Mouse (Mus musculus): Measurements from ENCODE around the gene Plpp6.

Gene Plpp6

GRCm38 (mm10) chr19:28963842-28964551 lies at the start of gene Plpp6:
Gene Plpp6, plus strand, starts transcription at chr19:28963953.
- DNase-seq (ENCODE audit: low spot score in 2 of 2): peak; percentile 86 to 88

DNA sequence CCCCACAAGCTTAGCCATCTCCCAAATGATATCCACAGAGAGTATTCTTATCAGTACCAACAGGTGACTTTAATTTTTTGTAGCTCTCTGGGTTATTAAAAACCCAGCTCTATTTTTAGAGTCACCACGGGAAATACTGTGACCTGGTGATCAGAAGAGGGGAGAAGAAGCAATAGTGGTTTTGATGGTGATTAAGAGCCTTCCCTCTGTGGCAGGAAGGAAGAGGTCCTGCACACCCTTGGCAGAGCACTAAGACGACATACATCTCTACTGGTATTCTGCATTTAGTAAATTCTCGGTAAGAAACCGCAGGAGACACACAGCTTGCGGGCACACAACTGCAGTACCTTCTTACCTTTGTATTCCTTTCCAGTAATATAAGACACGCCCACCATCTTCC lies 49.2 kb upstream of the Plpp6 start:
- no peak for DNase-seq (ENCODE audit: low spot score in 2 of 2)

GRCm38 (mm10) chr19:28915602-28916250 lies 48.0 kb upstream of the Plpp6 start:
- no peak for DNase-seq (ENCODE audit: low spot score in 2 of 2)

DNA sequence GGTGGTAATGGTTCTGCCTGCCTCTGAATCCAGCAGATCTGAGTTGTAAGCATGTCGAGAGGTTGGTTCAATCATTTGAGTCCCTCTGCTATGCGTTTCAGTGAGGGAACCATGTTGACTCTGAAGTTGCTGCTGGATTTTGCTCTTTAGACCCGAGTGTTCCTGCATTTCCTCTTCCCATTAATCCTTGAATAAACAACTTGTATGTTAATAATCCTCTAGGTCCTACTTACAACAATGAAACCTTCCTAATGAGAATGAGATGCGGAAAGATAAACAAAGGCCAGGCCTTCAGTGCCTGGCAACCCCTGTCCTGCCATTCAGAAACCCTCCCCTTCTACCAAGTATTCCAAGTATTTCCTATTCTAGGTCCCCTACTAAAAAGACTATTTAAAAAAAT lies 47.3 kb upstream of the Plpp6 start:
- DNase-seq (ENCODE audit: low spot score in 2 of 2): no peak

- no peak for DNase-seq (ENCODE audit: low spot score in 2 of 2)
These were observed 45.9 kb upstream of the Plpp6 start for GRCm38 (mm10) chr19:28917839-28918238.

DNA sequence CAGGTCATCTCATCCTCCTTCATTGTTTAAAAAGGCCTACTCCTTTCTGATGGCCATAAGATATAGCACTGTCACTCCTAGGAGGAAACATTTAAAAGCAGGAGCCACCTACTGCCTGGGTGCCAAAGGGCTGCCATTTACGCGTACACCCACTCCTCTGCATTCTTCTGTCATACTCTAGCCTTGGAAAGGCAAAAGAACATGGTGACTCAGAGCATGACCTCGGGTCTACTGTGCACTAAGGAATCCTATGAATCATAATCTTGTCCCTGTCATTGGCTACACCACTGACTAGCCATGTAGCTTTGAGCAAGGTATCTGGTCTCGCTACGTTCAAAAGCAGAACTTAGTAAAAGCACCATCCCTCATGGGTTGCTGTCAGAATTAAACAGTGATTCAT lies 37.4 kb upstream of the Plpp6 start:
- no peak for DNase-seq (ENCODE audit: low spot score in 2 of 2)

DNA sequence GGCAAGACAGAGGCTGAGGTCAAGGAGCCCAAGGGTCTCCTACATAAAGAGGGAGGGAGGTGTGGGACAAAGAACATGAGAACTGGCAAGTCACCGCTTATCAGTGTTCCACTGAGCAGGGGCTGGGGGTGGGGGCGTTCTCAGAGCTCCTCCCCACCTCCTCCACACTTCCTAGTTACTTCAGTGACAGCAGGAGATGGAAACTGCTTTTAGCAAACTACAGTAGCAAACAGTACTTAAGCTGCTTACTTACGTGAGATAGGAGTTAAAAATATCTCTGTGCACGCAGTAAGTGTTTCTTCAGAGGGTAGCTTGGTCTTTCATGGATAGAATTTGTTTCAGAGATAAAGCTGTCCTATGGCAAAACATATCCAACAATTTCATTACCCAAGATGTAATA lies 36.4 kb upstream of the Plpp6 start:
- no peak for DNase-seq (ENCODE audit: low spot score in 2 of 2)

- no peak for DNase-seq (ENCODE audit: low spot score in 2 of 2)
These were observed 34.7 kb upstream of the Plpp6 start for GRCm38 (mm10) chr19:28929034-28929433.

DNA sequence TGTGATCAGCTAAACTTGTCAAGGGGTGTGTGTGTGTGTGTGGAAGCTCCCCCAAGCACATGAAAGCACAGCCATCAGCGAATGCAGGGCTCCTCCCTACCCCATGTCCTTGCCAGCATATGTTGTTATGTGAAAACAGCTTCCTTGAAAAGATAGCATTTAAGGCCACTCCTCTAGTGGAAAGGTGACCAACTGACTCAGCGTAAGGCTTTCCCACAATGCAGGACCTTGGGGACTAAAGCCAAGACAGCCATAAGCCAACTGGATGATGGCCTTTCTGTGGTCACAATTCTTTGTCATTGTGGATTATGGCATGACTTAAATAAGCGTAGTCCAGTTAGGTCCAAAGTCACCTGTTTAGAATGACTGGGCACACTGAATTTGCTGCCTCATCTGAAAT lies 28.9 kb upstream of the Plpp6 start:
- DNase-seq (ENCODE audit: low spot score in 2 of 2): no peak

DNA sequence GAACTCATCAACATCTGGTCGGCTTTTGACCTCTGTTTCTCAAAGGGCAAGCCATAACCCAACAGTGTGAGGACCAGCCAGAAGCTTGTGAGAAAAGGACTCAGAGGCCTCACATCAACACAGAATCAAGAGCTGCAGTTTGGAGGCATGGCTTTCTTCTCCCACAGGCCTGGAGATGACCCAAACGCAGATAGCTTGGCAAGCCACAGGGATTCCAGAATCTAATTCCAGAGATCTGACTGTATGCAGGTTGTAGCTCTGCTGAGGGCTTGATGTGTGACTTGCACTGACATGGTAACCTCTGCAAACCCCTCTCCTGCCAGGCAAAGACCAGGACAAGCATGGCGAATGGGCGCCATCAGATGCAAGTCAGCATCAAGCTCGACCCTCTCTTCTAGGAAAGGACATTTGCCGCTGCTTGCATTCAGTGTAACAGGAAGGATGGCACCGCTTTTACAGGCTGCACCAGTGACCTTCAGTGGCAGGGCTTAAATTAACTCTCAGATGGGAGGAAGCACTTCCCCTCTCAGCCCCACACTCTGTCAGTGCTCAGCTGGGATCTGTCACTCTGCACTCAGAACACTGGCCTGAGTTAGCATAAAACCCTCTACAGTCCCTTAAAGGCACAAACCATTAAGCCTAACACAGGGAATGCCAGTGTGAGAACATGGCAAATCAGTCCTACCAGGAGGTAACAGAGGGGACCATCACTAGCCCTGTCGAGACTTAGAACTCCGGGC lies 23.4 kb upstream of the Plpp6 start:
- DNase-seq (ENCODE audit: low spot score in 2 of 2): no peak

DNA sequence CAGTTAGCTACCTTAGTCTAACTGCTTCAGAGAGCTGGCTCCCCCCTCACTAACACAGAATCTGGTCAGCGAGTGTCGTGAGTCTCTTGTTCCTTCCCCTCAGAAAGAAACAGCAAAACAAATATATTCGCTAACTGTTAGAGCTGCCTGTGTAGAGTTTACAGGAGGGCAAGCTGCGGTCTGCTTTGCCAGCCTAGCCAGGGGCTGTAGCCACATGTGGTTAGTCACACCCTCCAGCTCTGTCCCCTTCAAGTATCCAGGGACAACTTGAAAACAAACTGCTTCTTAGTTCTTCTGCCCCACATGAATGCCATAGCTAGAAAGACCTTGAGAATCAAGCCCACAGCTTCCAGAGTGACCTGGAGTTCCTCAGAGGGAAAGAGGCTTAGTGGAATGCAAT lies 22.5 kb upstream of the Plpp6 start:
- DNase-seq (ENCODE audit: low spot score in 2 of 2): no peak

GRCm38 (mm10) chr19:28946782-28947181 lies 17.0 kb upstream of the Plpp6 start:
- no peak for DNase-seq (ENCODE audit: low spot score in 2 of 2)

GRCm38 (mm10) chr19:28947311-28947710 lies 16.4 kb upstream of the Plpp6 start:
- DNase-seq (ENCODE audit: low spot score in 2 of 2): no peak

GRCm38 (mm10) chr19:28951251-28951650 lies 12.5 kb upstream of the Plpp6 start:
- no peak for DNase-seq (ENCODE audit: low spot score in 2 of 2)

- peak in 1 of 2 experiments; percentile 55 for DNase-seq (ENCODE audit: low spot score in 2 of 2)
These were observed 640 bp upstream of the Plpp6 start for GRCm38 (mm10) chr19:28963113-28963512.

GRCm38 (mm10) chr19:28963513-28963841 lies 276 bp upstream of the Plpp6 start:
- no peak for DNase-seq (ENCODE audit: low spot score in 2 of 2)

- no peak for DNase-seq (ENCODE audit: low spot score in 2 of 2)
These were observed 775 bp downstream of the Plpp6 start for GRCm38 (mm10) chr19:28964552-28964903.

- DNase-seq (ENCODE audit: low spot score in 2 of 2): peak; percentile 61 to 72
These were observed 3.9 kb downstream of the Plpp6 start, which contains the start of gene 4430402I18Rik for GRCm38 (mm10) chr19:28967652-28968051. Gene 4430402I18Rik, minus strand, starts transcription at chr19:28967800.

- no peak for DNase-seq (ENCODE audit: low spot score in 2 of 2)
These were observed 4.4 kb downstream of the Plpp6 start for GRCm38 (mm10) chr19:28968178-28968577.

DNA sequence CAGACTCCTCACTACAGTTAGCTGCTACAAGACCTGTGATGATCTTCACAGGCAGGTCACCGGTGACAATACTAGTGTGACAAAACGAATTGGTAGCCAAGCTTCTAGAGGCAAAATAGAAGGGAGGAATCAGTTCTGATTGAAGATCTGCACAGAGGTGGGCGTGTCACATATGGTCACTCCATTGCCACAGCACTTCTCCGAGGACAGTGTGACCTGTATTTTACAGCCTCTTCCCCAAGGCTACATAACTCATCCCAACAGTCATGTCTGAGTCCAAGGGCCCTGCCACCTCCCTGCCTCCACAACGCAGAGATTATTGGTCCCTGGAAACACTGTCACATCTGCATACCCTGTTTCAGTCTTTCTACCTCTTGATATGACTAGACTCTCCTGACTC lies 5.5 kb downstream of the Plpp6 start:
- DNase-seq (ENCODE audit: low spot score in 2 of 2): no peak

DNA sequence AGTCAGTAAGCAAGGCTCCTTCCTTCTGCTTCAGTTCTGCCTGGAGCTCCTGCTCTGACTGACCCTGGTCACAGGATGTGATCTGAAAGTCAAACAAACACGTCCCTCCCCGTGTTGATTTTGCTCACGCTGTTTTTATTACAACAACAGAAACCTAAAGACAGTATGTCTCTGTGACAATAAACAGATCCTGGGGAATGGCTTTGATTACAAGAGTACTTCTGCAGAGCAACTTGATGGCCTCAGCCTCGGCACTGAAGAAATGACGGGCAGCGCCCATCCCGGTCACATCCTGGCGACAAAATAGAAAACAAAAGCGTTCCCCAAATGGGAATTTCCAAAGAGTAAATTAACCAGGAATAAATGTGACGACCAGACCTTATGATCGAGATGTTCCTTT lies 6.5 kb downstream of the Plpp6 start:
- no peak for DNase-seq (ENCODE audit: low spot score in 2 of 2)

- peak; percentile 75 to 81 for DNase-seq (ENCODE audit: low spot score in 2 of 2)
These were observed 11.3 kb downstream of the Plpp6 start for GRCm38 (mm10) chr19:28974862-28975611.

Data from right cerebral cortex, postnatal 10 days (tissue).